Mouse (Mus musculus) granulocyte monocyte progenitor cell, adult 5-6 weeks (primary cell): ENCODE measurements around the gene Mmrn2. TPM values are rescaled to one million over a fixed set of nuclear protein-coding genes. Genes with fewer than 3 reads are reported as not detected.
"Not testable (repeated sequence)": the region's sequence is repeated elsewhere in the genome, so short reads cannot be mapped to it uniquely, and the experiment has no call there.

ENCODE experiments used
- ATAC-seq: replicated peaks from 2 replicates; pipeline ENCODE4 v1.8.0; 2016; ENCODE audit warnings: mild to moderate bottlenecking, moderate TSS enrichment, inconsistent platforms; ENCODE audit not compliant: poor library complexity, severe bottlenecking
- total RNA-seq, 2 experiments: library from RNA; stranded (forward) in 1 of 2; stranded (reverse) in 1 of 2; fragments of 200-712, 200-1000 nt in 1 of 2; fragments of >200 nt in 1 of 2; fragmentation: Nextera tagmentation in 1 of 2; gene quantifications; 2 replicates each; pipeline ENCODE4 v1.2.3; 2014 to 2017

The Mmrn2 gene
- total RNA-seq, 2 experiments from 2014 or later = not detected

DNA sequence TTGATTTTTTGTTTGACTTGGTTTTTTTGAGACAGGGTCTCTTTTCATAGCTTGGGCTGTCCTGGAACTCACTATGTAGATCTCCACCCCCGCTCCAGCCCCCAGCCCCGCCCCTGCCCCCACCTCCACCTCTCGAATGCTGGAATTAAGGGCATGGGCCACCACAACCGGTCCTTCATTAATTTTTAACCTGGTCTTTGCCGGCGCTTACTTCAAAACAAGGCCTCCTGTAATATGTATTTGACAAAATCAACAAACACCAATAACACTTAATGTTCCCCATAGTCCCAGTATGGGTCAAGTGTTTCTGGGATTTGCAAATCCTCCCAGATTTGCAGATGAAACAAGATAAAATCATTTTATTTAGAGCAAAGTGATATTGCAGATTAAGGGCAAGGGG is 15.0 kb upstream of the Mmrn2 start:
- ATAC-seq = no peak

- no peak for ATAC-seq
Measured at GRCm38 (mm10) chr14:34362135-34362534, 13.1 kb upstream of the Mmrn2 start.

- ATAC-seq = peak; percentile 55
Measured at GRCm38 (mm10) chr14:34362726-34363445, 12.4 kb upstream of the Mmrn2 start.

GRCm38 (mm10) chr14:34363490-34364253 is 11.6 kb upstream of the Mmrn2 start:
- peak; percentile 91 for ATAC-seq

GRCm38 (mm10) chr14:34364254-34365146 is 10.8 kb upstream of the Mmrn2 start:
- not testable (repeated sequence) for ATAC-seq

- ATAC-seq = no peak
Measured at GRCm38 (mm10) chr14:34365147-34365507, 10.1 kb upstream of the Mmrn2 start.

DNA sequence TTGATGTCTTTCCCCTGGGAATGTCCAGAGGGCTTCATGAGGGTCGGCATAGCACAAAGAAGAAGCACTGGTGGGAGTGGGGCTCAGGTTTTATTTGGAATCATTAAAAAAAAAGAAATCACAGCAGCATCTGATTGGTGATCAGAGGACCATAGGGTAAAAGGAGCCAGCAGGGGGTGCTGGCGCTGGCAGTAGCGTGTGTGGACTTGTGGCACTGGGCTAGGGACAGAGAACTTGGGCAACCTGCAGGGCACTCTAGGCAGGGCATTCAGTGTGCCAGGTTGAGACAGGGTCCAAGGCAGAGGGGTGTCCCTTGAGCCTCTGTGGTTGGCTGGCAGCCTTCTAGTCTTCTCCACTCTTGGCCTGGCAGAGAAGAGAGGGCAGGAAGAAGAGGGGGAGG is 5.1 kb upstream of the Mmrn2 start:
- ATAC-seq = no peak

GRCm38 (mm10) chr14:34370921-34371320 is 4.3 kb upstream of the Mmrn2 start:
- ATAC-seq = no peak

DNA sequence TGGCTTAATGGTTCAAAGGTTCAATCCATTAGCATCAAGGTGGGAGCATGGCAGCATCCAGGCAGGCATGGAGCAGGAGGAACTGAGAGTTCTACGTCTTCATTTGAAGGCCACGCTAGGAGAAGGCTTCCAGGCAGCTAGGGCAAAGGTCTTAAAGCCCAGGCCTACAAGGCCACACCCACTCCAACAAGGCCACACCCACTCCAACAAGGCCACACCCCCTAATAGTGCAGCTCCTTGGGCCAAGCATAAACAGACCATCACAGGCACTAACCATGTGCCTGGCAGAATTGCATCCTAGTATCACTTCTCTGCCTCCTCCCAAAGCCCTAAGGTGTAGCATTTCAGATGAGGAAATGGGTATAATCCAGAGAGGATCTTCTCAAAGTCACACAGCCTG is 3.5 kb upstream of the Mmrn2 start:
- 0 out of 2 replicates have a peak, but pooled peaks have one; percentile 8 for ATAC-seq

- ATAC-seq = no peak; the same call in 1 of the 2 replicates
Measured at GRCm38 (mm10) chr14:34372646-34373045, 2.6 kb upstream of the Mmrn2 start.

- ATAC-seq = no peak
Measured at GRCm38 (mm10) chr14:34373581-34373980, 1.7 kb upstream of the Mmrn2 start.

GRCm38 (mm10) chr14:34374577-34374976 is 688 bp upstream of the Mmrn2 start, which contains the start of gene Sncg:
TSS of gene Sncg (minus strand) at chr14:34374789.
- ATAC-seq = no peak

- no peak for ATAC-seq
Measured at GRCm38 (mm10) chr14:34375941-34376340, 676 bp downstream of the Mmrn2 start.

- no peak for ATAC-seq
Measured at GRCm38 (mm10) chr14:34377121-34377520, 1.9 kb downstream of the Mmrn2 start.

DNA sequence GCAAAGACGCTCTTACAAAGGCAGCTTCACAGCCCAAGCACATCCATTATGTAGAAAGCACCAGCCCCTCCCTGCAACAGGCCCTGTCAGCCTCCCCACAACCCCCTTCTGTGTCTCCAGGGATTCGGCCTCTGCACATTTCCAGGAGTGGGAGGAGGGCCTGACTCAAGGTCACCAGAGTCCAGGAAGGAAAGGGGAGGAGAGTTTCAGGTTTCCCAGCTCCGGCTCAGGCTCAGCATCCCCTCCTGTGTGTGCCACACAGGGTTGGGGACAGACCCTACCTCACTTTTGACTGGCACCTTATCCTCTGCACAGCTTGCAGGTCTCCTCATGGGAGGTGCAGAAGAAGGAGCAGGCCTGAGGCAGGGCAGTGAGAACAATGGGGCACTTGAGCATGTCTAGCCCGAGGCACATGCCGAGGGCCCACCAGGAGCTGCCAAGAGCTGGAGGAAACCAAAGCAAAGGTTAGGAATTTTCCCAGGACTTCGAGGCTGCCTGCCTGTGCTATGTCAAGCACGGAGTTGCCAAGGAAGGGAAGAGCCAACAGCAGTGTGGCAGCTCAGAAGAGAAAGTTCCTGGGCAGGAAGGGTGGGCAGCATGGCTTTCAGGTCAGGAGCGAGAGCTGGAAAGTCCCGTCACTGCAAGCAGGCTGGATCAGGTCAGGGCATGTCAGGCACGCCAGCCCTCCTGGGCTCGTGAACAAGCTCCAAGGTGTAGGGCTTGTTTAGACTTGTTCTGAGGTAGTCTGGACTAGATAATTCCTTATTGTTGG is 3.5 kb downstream of the Mmrn2 start:
- ATAC-seq = no peak

DNA sequence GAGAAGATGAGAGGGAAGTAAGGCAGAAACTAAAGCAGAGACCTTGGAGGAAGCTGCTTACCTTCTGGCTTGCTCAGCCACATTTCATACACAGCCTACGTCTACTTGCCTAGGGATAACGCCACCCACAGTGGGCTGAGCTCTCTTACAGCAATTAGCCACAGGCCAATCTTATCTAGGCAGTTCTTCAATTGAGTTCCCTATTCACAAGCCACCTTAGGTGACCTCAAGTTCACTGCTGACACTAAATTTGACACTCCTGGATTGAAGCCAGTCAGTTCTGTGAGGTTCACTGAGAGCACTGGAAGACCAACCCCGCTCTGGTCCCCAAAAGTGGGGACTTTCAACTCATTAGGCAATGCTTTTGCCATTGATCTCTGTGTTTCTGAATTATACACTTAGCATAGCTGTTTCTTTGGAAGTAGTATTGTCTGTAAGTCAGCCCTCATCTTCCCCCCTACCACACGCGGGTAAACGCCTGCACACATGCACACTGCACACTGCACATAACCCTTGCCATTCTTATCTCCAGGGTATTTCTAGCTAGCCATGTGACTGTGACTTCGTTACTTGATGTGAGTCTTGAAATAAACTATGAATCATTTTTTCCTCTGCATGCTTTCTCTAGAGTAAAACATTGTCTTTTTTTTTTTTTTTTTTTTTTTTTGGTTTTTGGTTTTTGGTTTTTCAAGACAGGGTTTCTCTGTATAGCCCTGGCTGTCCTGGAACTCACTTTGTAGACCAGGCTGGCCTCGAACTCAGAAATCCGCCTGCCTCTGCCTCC is 7.8 kb downstream of the Mmrn2 start:
- no peak for ATAC-seq

DNA sequence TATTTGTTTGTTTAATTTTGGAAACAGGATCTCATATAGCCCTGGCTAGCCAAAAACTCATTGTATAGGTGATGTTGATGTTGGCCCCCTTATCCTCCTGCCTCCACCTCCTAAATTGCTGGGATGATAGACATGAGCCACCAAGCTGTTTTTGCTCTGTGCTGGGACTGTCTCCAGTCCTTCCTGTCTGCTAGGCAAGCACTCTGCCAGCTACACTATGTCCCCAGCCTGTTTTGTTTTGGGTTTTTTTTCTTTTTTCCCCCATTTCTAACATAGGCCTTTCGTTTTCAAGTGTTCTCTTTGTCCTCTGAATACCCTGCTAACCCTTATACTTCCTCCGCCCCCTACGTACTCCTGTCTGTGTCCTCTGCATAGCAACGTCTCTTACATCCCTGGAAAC is 18.0 kb downstream of the Mmrn2 start:
- no peak for ATAC-seq

DNA sequence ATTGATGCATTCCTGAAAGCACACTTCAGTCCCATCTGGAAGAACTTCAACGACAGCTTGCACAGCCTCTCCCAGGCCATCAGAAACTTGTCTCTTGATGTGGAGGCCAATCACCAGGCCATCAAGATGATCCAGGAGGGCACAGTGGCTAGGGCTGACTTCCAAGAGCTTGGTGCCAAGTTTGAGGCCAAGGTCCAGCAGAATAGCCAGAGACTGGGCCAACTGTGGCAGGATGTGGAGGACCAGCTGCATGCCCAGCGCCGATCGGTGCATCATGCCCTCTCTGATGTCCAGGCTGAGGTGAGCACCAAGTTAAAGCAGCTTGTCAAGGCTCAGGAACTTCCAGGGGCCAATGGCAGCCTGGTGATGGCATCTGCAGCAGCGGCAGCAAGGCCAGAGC is 22.6 kb downstream of the Mmrn2 start:
- ATAC-seq = no peak

- ATAC-seq = no peak
Measured at GRCm38 (mm10) chr14:34398901-34399300, 23.6 kb downstream of the Mmrn2 start.
